Mouse (Mus musculus) T-helper 2 cell (primary cell): ENCODE measurements around the gene Phc1.

ENCODE experiments used
- in situ Hi-C: fragments of 300-600 bp; cut with MboI, MseI; formaldehyde crosslinking; loops from one replicate; pipeline ENCODE4 v1.15.1; 2025; ENCODE audit warnings: high pct_unique_total_duplicates

The Phc1 gene

GRCm38 (mm10) chr6:122339047-122339647 is 1.2 kb downstream of the Phc1 start:
- in situ Hi-C loops = no loop called here

- in situ Hi-C loops = no loop called here
Measured at GRCm38 (mm10) chr6:122337546-122337945, 2.8 kb downstream of the Phc1 start.

- in situ Hi-C loops = no loop called here
Measured at GRCm38 (mm10) chr6:122334786-122335340, 5.5 kb downstream of the Phc1 start.

GRCm38 (mm10) chr6:122333081-122333612 is 7.2 kb downstream of the Phc1 start:
- in situ Hi-C loops = no loop called here

GRCm38 (mm10) chr6:122325361-122325975 is 14.9 kb downstream of the Phc1 start:
- in situ Hi-C loops = no loop called here

GRCm38 (mm10) chr6:122318726-122319125 is 21.6 kb downstream of the Phc1 start:
- in situ Hi-C loops = loop anchor here (25.0 kb wide), 1 partner anchor 569 kb away; no protein-coding TSS in a partner anchor

- in situ Hi-C loops = loop anchor here (25.0 kb wide), 1 partner anchor 577 kb away; no protein-coding TSS in a partner anchor
Measured at GRCm38 (mm10) chr6:122310187-122310820, 30.1 kb downstream of the Phc1 start.

GRCm38 (mm10) chr6:122309446-122309960 is 30.9 kb downstream of the Phc1 start:
- in situ Hi-C loops = loop anchor here (10.0 to 25.0 kb wide), 2 partner anchors 578 to 1035 kb away; no protein-coding TSS in a partner anchor

GRCm38 (mm10) chr6:122308505-122309393 is 31.6 kb downstream of the Phc1 start, which contains the start of gene M6pr:
M6pr (plus strand) TSS chr6:122308720.
- in situ Hi-C loops = loop anchor here (10.0 to 25.0 kb wide), 2 partner anchors 579 to 1034 kb away; no protein-coding TSS in a partner anchor

- in situ Hi-C loops = loop anchor here (10.0 to 25.0 kb wide), 2 partner anchors 579 to 1033 kb away; no protein-coding TSS in a partner anchor
Measured at GRCm38 (mm10) chr6:122308136-122308504, 32.2 kb downstream of the Phc1 start.

GRCm38 (mm10) chr6:122306707-122307106 is 33.7 kb downstream of the Phc1 start:
- in situ Hi-C loops = loop anchor here (10.0 to 25.0 kb wide), 2 partner anchors 581 to 1032 kb away; no protein-coding TSS in a partner anchor

GRCm38 (mm10) chr6:122304790-122305555 is 35.4 kb downstream of the Phc1 start:
- in situ Hi-C loops = loop anchor here (5.0 to 25.0 kb wide), 3 partner anchors 48 to 1030 kb away; no protein-coding TSS in a partner anchor

GRCm38 (mm10) chr6:122304355-122304754 is 36.0 kb downstream of the Phc1 start:
- in situ Hi-C loops = loop anchor here (5.0 to 25.0 kb wide), 3 partner anchors 47 to 1030 kb away; no protein-coding TSS in a partner anchor

GRCm38 (mm10) chr6:122303526-122303925 is 36.8 kb downstream of the Phc1 start:
- in situ Hi-C loops = loop anchor here (5.0 to 25.0 kb wide), 3 partner anchors 46 to 1029 kb away; no protein-coding TSS in a partner anchor

- in situ Hi-C loops = loop anchor here (5.0 to 25.0 kb wide), 3 partner anchors 45 to 1028 kb away; no protein-coding TSS in a partner anchor
Measured at GRCm38 (mm10) chr6:122302661-122303060, 37.7 kb downstream of the Phc1 start.

- in situ Hi-C loops = loop anchor here (5.0 to 25.0 kb wide), 3 partner anchors 45 to 1027 kb away; no protein-coding TSS in a partner anchor
Measured at GRCm38 (mm10) chr6:122302121-122302520, 38.2 kb downstream of the Phc1 start.

- in situ Hi-C loops = loop anchor here (5.0 to 25.0 kb wide), 3 partner anchors 42 to 1025 kb away; no protein-coding TSS in a partner anchor
Measured at GRCm38 (mm10) chr6:122299621-122300133, 40.7 kb downstream of the Phc1 start.

- in situ Hi-C loops = no loop called here
Measured at GRCm38 (mm10) chr6:122298223-122298609, 42.1 kb downstream of the Phc1 start.
